Mouse (Mus musculus) erythroblast, embryonic 14.5 days (primary cell): ENCODE measurements around the gene Slc44a5.

Source experiments
- GATA1 ChIP-seq: IDR thresholded peaks from 2 replicates; pipeline ENCODE4 v1.6.1; 2012; ENCODE audit warnings: low read length, inconsistent platforms, mixed read lengths
- TAL1 ChIP-seq: IDR thresholded peaks from 3 replicates; pipeline ENCODE4 v1.6.1; 2012; ENCODE audit warnings: low read length, inconsistent platforms, mixed read lengths

DNA sequence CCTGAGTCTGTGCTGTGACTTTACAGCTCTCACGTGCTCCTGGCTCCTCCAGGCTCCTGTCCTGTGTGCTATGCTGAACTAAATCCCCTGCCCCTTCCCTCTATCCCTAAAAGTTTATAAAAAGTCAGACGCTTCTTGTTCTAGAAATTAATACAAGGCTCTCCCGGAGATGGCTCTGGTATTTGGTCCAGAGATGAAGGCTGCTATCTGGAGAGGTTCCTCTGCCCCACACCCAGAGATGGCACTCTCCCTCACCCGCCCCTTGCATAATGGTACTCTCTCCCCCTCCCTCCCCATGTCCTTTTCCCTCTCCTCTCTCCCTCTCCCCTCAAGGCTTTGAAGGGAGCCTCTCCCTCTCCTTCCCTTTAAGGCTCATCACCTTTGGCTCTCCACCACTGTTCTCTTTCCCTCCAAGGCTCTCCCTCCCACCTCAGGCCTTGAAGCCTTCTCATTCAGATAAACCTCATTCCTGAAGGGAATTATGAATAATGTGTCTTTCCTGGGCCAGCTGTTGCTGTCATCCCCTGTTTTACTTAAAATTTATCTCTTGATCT is 236.0 kb downstream of the Slc44a5 start:
- TF ChIP-seq GATA1: no peak
- TF ChIP-seq TAL1: no peak
